Mouse (Mus musculus): ENCODE data around the gene Hjurp.

DNA sequence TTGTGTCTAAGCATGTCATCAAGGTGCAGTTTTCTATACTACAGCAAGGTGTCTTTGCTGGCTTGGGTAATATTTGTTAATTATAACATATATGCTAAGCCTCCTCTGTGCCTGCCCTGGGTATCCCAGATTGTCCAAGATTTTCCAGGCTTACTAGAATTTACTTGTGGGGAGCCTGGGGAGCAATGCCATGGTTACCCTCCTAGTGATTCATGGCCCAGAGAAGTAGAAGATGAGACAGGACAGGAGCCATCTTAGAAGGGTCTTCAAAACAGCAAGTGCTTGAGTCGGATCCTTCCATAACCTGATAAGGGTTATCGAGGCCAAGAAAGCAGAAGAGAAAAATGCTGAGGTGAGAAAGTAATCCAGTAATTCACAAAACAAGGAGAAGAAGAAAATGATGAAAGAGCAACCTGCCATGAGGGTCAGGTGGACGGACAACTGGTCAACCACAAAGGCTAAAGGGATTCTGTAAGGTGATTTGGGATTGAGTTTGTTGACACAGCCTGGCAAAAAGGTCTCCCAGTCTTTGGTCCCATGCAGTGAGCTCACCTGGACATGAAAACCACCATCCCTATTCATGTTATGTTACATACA, 14.1 kb upstream of the Hjurp start:
- TF ChIP-seq POLR2A (IDR thresholded peaks at IDR 0.05; ENCODE audit: control insufficient read depth, low read depth, low read length) = no peak
- TF ChIP-seq CTCF (IDR thresholded peaks at IDR 0.05; ENCODE audit: control insufficient read depth, insufficient read depth, insufficient replicate concordance, low read depth, low read length) = no peak
